Mouse (Mus musculus) olfactory bulb, adult 2 months (tissue): ENCODE results near the gene Hes3.

Experiments used
- CTCF ChIP-seq: fragments of 200-500 bp; IDR thresholded peaks from 2 replicates; pipeline ENCODE4 v1.5.1; 2012; ENCODE audit warnings: low read depth, mild to moderate bottlenecking, low read length, moderate library complexity; ENCODE audit not compliant: insufficient read depth
- POLR2A ChIP-seq: fragments of 200-500 bp; IDR thresholded peaks from 2 replicates; pipeline ENCODE4 v1.6.1; 2012; ENCODE audit warnings: mild to moderate bottlenecking, low read depth, low read length, moderate library complexity; ENCODE audit not compliant: insufficient read depth

DNA sequence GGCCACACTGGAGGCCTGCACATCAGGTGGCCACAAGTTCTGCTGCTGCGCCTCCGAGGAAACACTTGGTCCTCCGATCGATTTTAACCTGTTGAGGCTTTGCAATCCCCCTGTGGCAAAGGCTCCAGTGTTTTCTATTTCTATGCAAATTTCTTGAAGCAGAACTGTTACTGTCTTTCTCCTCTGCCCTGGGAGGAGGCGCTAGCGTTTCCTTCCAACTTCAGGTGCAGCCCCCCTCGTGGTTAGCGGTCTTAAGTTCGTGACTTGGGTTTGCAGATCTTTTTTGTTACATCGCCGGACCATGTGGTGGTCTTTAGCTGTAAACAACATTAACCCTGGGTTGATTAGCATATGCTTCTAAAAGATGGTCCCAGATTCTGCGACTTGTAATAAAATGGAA, 42.1 kb upstream of the Hes3 start:
- TF ChIP-seq CTCF (no peak), POLR2A (no peak)
